Mouse (Mus musculus) limb, embryonic 11.5 days (tissue): Measurements from ENCODE around the gene Arhgef19. TPM values are rescaled to one million over a fixed set of nuclear protein-coding genes. Genes with fewer than 3 reads are reported as not detected.

Experiments
- ATAC-seq: fragments of 200-750 bp; cut with Nextera tagmentation; 2 replicates; pipeline ENCODE4 v1.8.0; 2017; ENCODE audit warnings: low read depth; ENCODE audit not compliant: insufficient number of reproducible peaks, low FRiP score, low TSS enrichment
- DNase-seq: peaks from one replicate; pipeline ENCODE4 v3.0.0-alpha.2; 2015; ENCODE audit warnings: low spot score
- H3K27ac ChIP-seq: fragments of 300-500 bp; sonication (generic); replicated peaks from 2 replicates; pipeline ENCODE4 v1.5.1; 2014; ENCODE audit warnings: low read depth, mild to moderate bottlenecking, low read length
- H3K27me3 ChIP-seq: fragments of 300-500 bp; sonication (generic); 2 replicates; pipeline ENCODE4 v1.6.1; 2014; ENCODE audit warnings: mild to moderate bottlenecking, low read length, mixed read lengths; ENCODE audit not compliant: control insufficient read depth, insufficient read depth
- H3K36me3 ChIP-seq: fragments of 300-500 bp; sonication (generic); 2 replicates; pipeline ENCODE4 v1.6.1; 2014; ENCODE audit warnings: mild to moderate bottlenecking, low read length, moderate library complexity, mixed read lengths; ENCODE audit not compliant: control insufficient read depth, insufficient read depth
- H3K4me1 ChIP-seq: fragments of 300-500 bp; sonication (generic); 2 replicates; pipeline ENCODE4 v1.6.1; 2014; ENCODE audit warnings: low read length, mixed read lengths; ENCODE audit not compliant: control insufficient read depth, insufficient read depth
- H3K4me2 ChIP-seq: fragments of 300-500 bp; sonication (generic); 2 replicates; pipeline ENCODE4 v1.6.1; 2014; ENCODE audit warnings: low read depth, mild to moderate bottlenecking, moderate library complexity; ENCODE audit not compliant: severe bottlenecking
- H3K4me3 ChIP-seq: fragments of 300-500 bp; sonication (generic); 2 replicates; pipeline ENCODE4 v1.5.1; 2014; ENCODE audit warnings: low read depth, low read length
- H3K9ac ChIP-seq: fragments of 300-500 bp; sonication (generic); 2 replicates; pipeline ENCODE4 v1.6.1; 2014; ENCODE audit warnings: mild to moderate bottlenecking, low read length
- H3K9me3 ChIP-seq: fragments of 300-500 bp; sonication (generic); 2 replicates; pipeline ENCODE4 v1.6.1; 2016; ENCODE audit warnings: low read length; ENCODE audit not compliant: control insufficient read depth
- WGBS: fragments of 180-500 bp; shearing (Covaris S2); extraction: QIAGEN DNeasy Blood & Tissue Kit; methylation state at CpG from one replicate; pipeline ENCODE4 v1.1.7; 2014; 5-methylcytosine and 5-hydroxymethylcytosine counted together
- polyA plus RNA-seq: library from polyadenylated mRNA; unstranded; fragments of >200 nt; fragmentation: Nextera tagmentation; extraction: Ambion mirVana; gene quantifications from 2 replicates; pipeline ENCODE4 v1.2.1, GENCODE M21; 2014

The Arhgef19 gene
- polyA plus RNA-seq, 1 experiment from 2014 or later, result 4.6 TPM

DNA sequence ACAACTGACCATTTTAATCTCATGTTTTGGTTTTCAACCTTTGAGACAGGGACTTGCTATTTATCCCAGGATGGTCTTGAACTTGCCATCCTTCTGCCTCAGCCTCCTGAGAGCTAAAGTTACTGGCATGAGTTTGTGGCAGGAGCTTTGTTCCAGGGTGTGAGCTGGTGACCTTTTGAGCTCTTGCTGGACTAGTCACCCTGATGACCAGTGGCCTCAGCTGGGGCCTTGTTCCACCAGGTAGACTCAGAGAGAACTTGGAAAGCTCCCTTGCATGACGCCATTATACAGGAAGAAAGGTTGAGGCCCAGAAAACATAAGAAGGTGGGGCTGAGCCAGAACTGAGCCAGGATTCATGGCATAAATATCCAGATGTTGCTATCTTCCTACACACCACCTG lies 41.2 kb downstream of the Arhgef19 start:
- Histone ChIP-seq H3K9ac (no peak overlapping the region), H3K4me1 (peaks cover 19% of the 10 kb centered on the region), H3K36me3 (no peaks in the 10 kb centered on the region), H3K9me3 (no peaks in the 10 kb centered on the region), H3K4me2 (no peak overlapping the region), H3K4me3 (no peak overlapping the region), H3K27me3 (no peaks in the 10 kb centered on the region), H3K27ac (no peak overlapping the region)
- ATAC-seq (no peak), DNase-seq (no peak)
- 94% methylated on average over 1 of the region's 1 CpGs for WGBS

DNA sequence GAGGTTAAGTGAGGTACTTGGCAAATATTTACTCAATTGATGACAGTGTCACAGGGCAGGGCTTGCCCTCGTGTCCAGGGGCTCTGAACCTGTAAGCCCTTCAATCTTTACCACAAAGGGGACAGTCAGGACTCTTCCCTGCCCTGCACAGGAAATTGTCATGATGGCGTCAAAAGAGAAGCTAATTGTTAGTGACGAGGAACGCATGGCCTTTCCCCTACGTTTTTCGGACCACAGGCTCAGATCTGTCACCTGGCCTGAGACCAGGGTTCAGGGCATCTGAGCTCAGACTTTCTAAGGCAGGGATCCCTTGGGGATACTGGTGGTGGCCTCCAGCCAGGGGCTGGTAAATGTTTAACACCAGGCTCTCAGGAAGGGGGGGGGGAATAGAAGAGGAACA lies 41.9 kb downstream of the Arhgef19 start:
- no peaks in the 10 kb centered on the region for H3K36me3 ChIP-seq
- no peak for ATAC-seq
- no peak for DNase-seq
- no peak overlapping the region for H3K27ac ChIP-seq
- 24% methylated on average over 6 of the region's 6 CpGs for WGBS
- H3K27me3 ChIP-seq, result no peaks in the 10 kb centered on the region
- no peaks in the 10 kb centered on the region for H3K9me3 ChIP-seq
- H3K4me3 ChIP-seq, result no peak overlapping the region
- no peak overlapping the region for H3K9ac ChIP-seq
- peaks cover 19% of the 10 kb centered on the region for H3K4me1 ChIP-seq
- H3K4me2 ChIP-seq, result no peak overlapping the region

DNA sequence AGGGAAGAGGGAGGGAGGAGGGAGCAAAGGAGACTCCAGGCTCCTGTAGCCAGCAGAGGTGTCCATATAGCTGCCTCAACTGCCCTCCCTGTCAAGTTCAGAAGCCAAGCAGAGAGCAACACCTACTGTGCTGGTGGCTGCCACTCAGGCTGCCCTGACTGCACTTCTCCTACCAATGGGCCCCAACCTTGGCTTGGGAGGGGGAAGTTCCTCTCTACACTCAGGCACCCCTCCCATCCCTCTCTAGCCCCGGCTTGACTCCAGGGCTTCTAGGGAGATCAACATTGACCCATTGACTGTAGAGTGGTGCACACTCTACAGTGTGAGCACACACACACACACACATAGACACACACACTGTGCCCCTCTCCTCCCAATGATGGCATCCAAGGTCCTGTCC lies 42.3 kb downstream of the Arhgef19 start:
- no peaks in the 10 kb centered on the region for H3K36me3 ChIP-seq
- no peak overlapping the region for H3K4me3 ChIP-seq
- H3K4me2 ChIP-seq, result no peak overlapping the region
- no peak overlapping the region for H3K27ac ChIP-seq
- DNase-seq (no peak), ATAC-seq (no peak)
- peaks cover 19% of the 10 kb centered on the region for H3K4me1 ChIP-seq
- no peaks in the 10 kb centered on the region; the same call in 1 of the 2 replicates for H3K27me3 ChIP-seq
- H3K9me3 ChIP-seq, result no peaks in the 10 kb centered on the region
- WGBS, result 57% methylated on average over 1 of the region's 1 CpGs
- no peak overlapping the region for H3K9ac ChIP-seq

DNA sequence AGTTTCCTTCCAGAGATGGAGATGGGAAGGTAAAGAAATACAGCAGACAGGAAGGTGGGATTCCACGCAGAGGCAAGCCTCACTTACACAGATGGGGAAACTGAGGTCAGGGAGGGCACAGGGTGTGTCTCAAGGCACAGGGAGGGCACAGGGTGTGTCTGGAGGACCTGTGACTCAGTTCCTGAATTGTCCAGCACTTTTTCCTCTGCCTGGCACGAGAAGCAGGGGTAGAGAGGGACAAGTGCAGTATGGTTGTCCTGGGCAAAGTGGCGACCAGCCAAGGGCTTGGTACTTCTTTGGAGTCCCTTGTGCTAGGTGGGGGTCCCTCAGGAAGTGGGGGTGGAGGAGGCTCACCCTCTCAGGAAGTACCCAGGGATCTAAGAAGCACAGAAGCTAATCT lies 42.8 kb downstream of the Arhgef19 start:
- WGBS, result 66% methylated on average over 3 of the region's 3 CpGs
- H3K27ac ChIP-seq, result no peak overlapping the region

DNA sequence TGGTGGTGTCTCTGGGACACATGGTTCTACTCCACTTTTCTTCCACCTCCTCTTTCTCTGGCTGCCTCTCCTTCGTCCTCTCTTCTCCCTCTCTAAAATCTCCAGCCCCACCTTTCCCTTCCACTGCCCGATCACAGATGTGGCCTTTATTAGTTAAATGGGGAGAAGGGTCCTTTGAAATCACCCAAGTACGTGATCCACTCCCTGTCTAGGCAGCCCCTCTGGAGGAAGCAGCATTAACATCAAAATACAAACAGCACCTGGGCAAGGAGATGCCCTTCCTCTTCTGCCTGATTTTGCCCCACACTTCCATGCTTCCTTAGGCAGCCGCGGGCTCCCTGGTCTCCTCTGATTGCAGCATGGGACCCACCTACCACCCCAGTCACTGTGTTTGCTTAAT lies 43.3 kb downstream of the Arhgef19 start:
- no peaks in the 10 kb centered on the region for H3K9me3 ChIP-seq
- DNase-seq, result no peak
- H3K36me3 ChIP-seq, result no peaks in the 10 kb centered on the region
- H3K4me2 ChIP-seq, result no peak overlapping the region
- no peak overlapping the region for H3K4me3 ChIP-seq
- H3K4me1 ChIP-seq, result peaks cover 29% of the 10 kb centered on the region
- no peak for ATAC-seq
- peaks cover 10% of the 10 kb centered on the region for H3K27me3 ChIP-seq
- no peak overlapping the region for H3K27ac ChIP-seq
- 40% methylated on average over 5 of the region's 5 CpGs for WGBS
- no peak overlapping the region for H3K9ac ChIP-seq

More for the DNA sequence above, 42.8 kb downstream of the Arhgef19 start:
- no peak overlapping the region for H3K9ac ChIP-seq
- no peak for DNase-seq
- H3K4me1 ChIP-seq, result peaks cover 24% of the 10 kb centered on the region
- ATAC-seq, result no peak
- no peaks in the 10 kb centered on the region for H3K36me3 ChIP-seq
- H3K4me2 ChIP-seq, result no peak overlapping the region
- peaks cover 4% of the 10 kb centered on the region; the same call in 1 of the 2 replicates for H3K27me3 ChIP-seq
- no peak overlapping the region for H3K4me3 ChIP-seq
- no peaks in the 10 kb centered on the region for H3K9me3 ChIP-seq

DNA sequence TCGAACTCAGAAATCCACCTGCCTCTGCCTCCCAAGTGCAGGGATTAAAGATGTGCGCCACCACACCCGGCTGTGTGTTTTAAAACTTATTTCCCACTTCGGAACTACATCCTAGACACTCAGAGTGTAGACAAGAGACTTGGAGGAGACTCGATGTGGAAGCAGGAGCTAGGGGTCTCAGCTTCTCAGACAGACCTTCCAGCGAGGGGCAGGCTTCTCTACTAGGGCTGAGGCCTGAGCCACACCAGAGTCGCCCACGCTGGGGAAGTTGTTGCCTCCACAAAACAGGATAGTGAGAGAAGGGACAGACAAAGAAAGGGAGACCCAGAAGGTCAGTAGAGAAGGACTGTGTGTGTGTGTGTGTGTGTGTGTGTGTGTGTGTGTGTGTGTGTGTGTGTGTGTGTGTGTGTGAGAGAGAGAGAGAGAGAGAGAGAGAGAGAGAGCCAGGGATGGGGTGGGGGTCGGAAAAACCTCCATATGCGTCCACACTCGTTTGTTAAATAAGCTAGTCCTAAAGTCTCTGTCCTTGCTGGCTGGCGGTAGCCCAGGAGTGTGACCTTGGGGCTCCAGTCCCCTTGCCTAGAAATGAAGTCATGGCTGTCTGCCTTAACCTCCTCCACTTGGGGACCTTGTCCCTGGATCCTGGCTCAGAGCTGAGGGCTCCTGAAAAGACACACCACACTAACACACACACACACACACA lies 44.0 kb downstream of the Arhgef19 start:
- ATAC-seq, result no peak
- H3K4me1 ChIP-seq, result peaks cover 34% of the 10 kb centered on the region
- no peak for DNase-seq
- 65% methylated on average over 12 of the region's 12 CpGs for WGBS
- H3K36me3 ChIP-seq, result no peaks in the 10 kb centered on the region
- no peak overlapping the region for H3K4me2 ChIP-seq
- H3K9me3 ChIP-seq, result no peaks in the 10 kb centered on the region
- no peak overlapping the region for H3K27ac ChIP-seq
- H3K4me3 ChIP-seq, result no peak overlapping the region
- no peak overlapping the region for H3K9ac ChIP-seq
- H3K27me3 ChIP-seq, result peaks cover 13% of the 10 kb centered on the region

DNA sequence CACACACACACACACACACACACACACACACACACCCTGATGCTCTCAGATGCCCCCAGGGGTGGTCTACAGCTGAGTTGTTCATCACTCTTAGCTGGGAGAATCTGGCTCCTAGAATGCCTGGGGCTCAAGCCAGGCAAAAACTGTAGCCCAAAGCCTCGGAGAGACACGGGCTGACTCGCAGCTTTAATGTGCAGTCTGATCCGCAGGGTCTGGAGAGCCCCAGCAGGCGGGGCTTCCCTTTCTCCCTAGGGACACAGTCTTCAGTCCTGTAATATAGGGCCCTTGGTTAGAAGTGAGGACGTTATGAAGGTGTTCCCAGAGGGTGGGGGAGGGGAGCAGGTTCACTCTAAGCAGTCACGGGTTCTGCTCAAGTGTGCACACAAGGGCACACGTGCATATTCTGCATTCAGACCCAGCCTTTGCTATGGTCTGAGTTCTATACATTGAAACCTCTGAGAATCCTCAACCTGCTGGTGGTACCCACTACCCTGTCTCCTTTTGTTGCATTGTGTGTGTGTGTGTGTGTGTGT lies 44.6 kb downstream of the Arhgef19 start:
- Histone ChIP-seq H3K9ac (no peak overlapping the region), H3K4me1 (peaks cover 36% of the 10 kb centered on the region)

DNA sequence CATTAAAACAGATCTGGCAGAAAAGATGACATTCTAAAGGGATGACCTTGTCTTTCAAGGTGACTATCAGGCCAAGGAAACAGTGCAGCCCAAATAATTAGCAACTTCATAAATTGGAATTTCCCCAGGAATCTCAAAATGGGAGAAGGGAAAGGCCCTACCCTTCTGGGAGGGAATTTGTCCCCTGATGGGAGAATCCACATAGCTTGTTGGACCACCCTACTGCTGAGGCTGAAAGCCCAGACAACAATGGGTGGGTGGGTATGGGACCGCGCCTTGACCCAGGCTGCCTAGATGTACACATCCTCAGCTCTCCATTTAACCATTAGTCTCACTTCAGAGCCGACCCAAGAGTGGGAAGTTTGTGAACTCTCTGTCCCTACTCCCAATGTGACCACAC lies 45.2 kb downstream of the Arhgef19 start:
- H3K4me1 ChIP-seq, result peaks cover 36% of the 10 kb centered on the region
- no peak overlapping the region for H3K4me2 ChIP-seq
- WGBS, result 88% methylated on average over 3 of the region's 3 CpGs
- no peaks in the 10 kb centered on the region for H3K36me3 ChIP-seq
- ATAC-seq, result no peak
- no peak overlapping the region for H3K9ac ChIP-seq
- H3K4me3 ChIP-seq, result no peak overlapping the region
- no peak overlapping the region for H3K27ac ChIP-seq
- DNase-seq, result no peak
- H3K9me3 ChIP-seq, result no peaks in the 10 kb centered on the region
- H3K27me3 ChIP-seq, result peaks cover 13% of the 10 kb centered on the region

More for the DNA sequence above, 44.6 kb downstream of the Arhgef19 start:
- WGBS, result 30% methylated on average over 8 of the region's 8 CpGs
- ATAC-seq, result no peak
- no peak for DNase-seq
- Histone ChIP-seq H3K36me3 (no peaks in the 10 kb centered on the region), H3K27ac (no peak overlapping the region), H3K4me2 (no peak overlapping the region), H3K27me3 (peaks cover 13% of the 10 kb centered on the region), H3K9me3 (no peaks in the 10 kb centered on the region), H3K4me3 (no peak overlapping the region)
